Mouse (Mus musculus) thymus, postnatal 0 days (tissue): Measurements from ENCODE around the gene Cfap74. TPM values are rescaled to one million over a fixed set of nuclear protein-coding genes. Genes with fewer than 3 reads are reported as not detected.
"Not testable (repeated sequence)": the region's sequence is repeated elsewhere in the genome, so short reads cannot be mapped to it uniquely, and the experiment has no call there.

Experiments
- DNase-seq: peaks from one replicate; pipeline ENCODE4 v3.0.0-alpha.2; 2015; ENCODE audit warnings: low spot score
- polyA plus RNA-seq: library from polyadenylated mRNA; unstranded; fragments of >200 nt; fragmentation: Nextera tagmentation; extraction: Ambion mirVana; gene quantifications from 2 replicates; pipeline ENCODE4 v1.2.1, GENCODE M21; 2015

Cfap74 gene
- polyA plus RNA-seq, 1 experiment from 2014 or later: 15.2 TPM

DNA sequence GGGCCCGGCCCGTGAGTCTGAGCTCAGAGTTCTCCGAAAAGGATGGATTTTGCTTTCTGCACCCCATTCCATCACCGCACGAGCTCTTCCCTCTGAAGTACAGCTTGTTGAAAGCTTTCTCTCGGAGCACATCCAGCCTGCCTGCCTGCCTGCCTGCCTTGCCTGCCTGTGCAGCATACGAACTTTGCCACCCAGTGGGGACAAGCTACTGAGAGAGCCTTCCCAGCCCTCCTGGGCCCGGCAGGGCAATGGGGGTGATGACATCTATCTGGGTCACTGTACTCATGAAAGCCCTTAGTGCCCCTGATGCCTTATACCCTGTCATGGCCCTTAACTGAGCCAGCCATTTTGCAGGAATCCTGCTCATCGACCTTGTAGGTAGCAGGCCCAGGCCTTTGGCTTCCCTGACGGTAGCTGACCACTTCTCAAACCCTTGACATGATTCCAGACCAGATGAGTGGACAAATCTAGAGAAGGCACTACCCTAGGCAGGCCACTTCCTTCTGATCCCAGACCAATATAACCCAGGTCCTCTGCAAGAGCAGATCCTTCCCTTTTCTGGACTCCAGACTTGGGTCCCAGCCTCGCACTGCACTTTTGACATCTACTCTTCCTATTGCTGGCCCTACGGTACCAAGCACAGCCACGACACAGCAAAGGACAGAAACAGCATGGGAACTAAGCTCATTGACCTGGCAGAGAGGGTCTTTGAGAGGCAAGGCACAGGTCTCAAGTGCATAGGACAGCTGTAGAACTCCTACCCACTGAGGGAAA is 58.4 kb downstream of the Cfap74 start:
- DNase-seq: no peak

DNA sequence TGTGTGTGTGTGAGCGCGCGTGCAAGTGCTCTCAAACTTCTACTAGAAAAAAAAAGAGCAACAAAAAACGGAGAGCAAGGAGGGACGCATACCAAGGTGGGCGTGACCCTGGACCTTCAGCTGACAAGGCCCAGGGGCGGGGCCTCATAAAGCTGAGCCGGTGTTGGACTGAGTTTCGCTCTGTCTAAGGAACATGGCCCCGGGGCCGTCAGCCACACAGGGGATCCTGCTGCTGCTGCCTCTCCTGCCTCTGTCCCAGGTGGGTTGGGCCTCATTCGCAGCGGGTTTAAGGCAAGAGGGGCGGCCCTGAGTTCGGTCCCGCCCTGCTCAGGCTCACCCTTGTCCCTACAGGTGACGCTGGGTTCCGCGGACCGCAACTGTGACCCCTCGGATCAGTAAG is 60.0 kb downstream of the Cfap74 start, which contains the start of gene Tmem52:
Gene Tmem52, plus strand, starts transcription at position 163 of the 400 bp plus-strand sequence.
- peak; percentile 38 for DNase-seq

DNA sequence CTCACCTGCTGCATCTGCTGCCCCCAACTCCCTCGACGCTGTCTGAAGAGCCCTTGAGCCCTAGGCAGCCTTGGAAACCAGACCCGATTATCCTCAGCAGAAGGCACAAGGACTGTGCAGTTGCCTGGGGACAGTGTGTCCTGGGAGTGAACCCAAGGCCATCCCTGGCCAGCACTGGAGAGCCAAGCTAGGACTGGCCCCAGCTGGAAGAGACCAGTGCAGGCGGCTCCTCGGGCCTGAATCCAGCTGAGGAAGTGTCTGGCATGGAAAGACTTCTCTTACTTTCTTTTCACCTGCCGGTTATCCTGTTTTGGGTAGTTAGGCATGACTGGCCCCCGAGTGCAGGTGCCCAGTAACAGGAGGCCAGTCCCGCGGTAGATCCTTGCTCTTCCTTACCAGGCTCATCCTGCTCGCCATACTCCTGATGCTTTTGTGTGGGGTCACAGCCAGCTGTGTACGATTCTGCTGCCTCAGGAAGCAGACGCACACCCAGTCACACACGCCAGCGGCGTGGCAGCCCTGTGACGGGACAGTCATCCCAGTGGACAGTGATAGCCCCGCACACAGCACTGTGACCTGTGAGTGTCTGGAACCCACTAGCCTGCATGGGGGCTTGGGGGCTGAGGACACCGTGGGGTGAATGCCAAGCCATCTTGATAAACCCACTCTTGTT is 60.7 kb downstream of the Cfap74 start:
- DNase-seq: no peak

DNA sequence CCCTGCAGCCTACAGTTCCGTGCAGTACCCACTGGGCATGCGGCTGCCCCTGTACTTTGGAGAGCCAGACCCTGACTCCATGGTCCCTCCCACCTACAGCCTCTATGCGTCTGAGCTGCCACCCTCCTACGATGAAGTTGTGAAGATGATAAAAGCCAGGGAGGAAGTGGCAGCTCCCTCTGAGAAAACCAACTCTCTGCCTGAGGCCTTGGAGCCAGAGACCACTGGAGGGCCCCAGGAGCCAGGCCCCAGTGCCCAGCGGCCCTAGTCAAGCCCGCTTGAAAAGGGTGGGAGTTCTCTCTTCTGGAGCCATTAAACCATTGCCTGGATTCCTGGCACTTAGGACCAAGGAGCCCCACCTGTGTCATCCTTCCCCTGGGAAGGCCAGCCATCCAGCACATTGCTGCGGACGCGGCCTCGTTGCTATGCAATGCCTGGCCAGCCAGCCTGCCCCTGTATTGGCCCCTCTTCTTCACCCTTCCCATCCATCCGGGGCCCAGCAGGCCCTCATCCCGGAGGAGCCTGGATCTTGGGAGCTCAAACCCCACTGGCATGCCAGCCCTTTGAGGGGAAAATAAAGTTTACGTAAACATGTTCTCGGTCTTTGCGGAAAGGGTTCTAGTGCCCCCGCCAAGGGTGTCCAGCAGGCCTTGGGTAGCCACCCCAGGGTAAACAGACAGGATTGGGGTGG is 61.4 kb downstream of the Cfap74 start:
- DNase-seq: no peak

- no peak for DNase-seq
Observed at GRCm38 (mm10) chr4:155470997-155471396, 62.0 kb downstream of the Cfap74 start.

- DNase-seq: no peak
Observed at GRCm38 (mm10) chr4:155471406-155471805, 62.4 kb downstream of the Cfap74 start.

DNA sequence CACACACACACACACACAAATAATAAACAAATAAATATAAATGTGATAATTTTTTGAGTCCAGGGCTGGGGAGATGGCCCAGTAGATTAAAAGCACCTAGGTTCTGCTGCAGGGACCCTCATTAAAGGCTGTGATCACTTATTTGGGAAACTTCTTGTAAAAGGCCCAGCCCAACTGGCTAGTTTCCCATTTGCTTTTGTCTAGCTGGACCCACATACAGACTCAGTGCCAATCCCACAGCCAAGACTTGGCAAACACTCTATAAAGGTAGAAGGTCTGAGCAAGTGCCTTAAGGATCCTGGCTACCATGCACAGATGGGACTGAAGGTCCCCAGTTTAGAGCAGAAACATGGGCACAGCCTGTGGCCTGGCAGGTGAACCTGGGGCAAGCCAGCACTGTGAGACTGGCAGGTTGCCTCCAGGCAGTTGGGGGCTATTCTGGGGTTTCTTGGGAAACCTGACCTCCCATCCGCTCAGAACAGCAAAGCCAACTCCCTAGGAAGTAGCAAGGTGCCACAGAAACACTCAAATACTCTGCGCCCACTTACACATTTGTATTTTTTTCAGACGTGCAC is 63.8 kb downstream of the Cfap74 start:
- DNase-seq: no peak

- no peak for DNase-seq
Observed at GRCm38 (mm10) chr4:155473319-155473718, 64.3 kb downstream of the Cfap74 start.

DNA sequence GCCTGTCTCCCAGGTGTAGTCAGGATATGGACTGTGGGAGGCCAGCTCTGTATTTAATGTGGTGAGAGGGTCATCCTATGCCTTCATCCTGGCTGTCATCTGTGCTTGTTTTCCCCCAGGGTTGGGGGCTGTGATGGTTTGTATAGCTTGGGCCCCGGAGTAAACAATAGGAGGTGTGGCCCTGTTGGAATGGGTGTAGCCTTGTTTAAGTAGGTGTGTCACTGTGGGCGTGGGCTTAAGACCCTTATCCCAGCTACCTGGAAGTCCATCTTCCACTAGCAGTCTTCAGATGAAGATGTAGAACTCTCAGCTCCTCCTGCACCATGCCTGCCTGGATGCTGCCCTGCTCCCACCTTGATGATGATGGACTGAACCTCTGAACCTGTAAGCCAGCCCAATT is 64.8 kb downstream of the Cfap74 start:
- not testable (repeated sequence) for DNase-seq

- peak; percentile 87 for DNase-seq
Observed at GRCm38 (mm10) chr4:155481381-155482124, 72.6 kb downstream of the Cfap74 start.

- no peak for DNase-seq
Observed at GRCm38 (mm10) chr4:155482125-155482480, 73.1 kb downstream of the Cfap74 start.

- no peak for DNase-seq
Observed at GRCm38 (mm10) chr4:155482733-155483540, 73.9 kb downstream of the Cfap74 start.

DNA sequence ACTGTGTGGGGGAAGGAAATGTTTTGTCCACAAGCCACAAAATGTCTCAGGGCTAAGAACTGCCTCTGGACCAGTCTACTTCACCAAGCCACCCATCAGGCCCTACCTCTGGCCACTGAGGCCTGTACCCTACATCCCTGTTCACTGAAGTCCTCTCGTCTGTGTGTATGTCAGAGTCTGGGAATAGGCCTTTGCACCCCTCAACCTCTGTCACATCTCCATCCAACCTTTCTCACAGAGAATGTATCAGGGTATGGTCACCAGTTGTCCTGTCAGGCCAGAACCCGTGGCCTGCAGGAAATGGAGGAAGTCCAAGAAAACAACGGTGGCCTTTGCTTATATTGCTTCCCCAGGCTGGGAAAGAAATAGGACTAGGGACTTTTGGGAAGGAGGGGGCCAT is 76.5 kb downstream of the Cfap74 start:
- no peak for DNase-seq

DNA sequence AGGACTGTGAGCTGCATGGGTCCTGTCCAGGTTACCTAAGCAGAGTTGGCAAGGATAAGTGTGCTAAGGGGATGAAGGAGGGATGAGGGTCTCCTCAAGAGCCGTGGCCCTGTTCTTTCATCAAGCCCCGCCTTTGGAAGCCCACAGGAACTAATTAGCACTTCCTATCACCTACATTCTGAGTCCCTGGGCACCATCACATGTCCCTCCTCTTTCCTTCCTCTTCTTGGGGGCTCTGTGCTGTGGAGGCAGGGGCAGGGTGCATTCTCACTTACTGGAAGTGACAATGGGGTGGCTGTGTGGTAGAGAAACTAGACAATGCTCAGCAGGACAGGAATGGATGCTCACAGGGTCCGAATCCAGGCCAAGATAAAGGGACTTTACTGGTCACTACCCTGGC is 78.8 kb downstream of the Cfap74 start:
- no peak for DNase-seq

DNA sequence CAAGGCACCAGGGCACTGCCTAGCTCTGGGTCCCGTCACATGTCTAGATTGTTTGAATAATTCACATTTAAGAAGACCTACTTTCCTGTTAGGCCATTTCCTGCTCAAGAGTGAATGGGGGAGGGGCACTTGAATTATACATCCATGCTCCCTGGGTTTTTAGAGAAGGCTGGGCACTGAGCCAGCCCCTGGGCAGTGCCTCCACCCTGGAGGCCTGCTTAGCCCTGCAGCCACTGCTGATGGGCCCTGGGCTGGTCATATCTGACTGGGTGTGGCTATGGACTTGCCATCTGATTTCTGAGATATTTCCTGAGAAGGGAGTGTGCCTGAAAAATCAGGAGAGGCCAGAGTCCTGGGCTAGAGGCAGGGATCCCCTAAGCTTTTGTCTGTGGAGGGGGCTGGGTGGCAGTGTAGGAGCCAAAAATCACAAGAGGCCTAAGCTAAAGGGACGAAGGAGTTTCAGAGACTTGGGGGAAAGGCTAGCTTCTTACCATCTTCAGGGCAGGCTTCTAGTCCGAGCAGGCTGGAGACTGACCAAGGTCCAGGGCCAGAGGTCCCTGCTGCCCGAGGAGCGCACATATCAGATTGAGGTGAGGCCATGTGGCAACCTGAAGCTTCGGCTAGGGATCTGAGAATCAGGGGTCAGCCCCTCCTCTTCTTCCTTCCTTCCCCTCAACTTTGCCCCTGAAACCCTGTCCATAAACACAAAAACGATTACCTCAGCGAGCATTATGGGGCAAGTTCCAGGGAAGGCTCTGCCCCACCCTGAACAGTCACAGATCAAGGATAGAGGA is 79.4 kb downstream of the Cfap74 start:
- DNase-seq: no peak

GRCm38 (mm10) chr4:155489101-155489970 is 80.3 kb downstream of the Cfap74 start:
- no peak for DNase-seq

- no peak for DNase-seq
Observed at GRCm38 (mm10) chr4:155490456-155490855, 81.5 kb downstream of the Cfap74 start.

- peak; percentile 90 for DNase-seq
Observed at GRCm38 (mm10) chr4:155490990-155491504, 82.1 kb downstream of the Cfap74 start, which contains the start of gene Gnb1. Gene Gnb1 (plus strand): TSS chr4:155491361.
